Mouse (Mus musculus): ENCODE results near the gene Lrrc45. TPM values are rescaled to one million over a fixed set of nuclear protein-coding genes. Genes with fewer than 3 reads are reported as not detected.

The Lrrc45 gene
- total and polyA plus RNA-seq, 3 experiments: 31.0 to 45.1 TPM; not detected in 1

GRCm38 (mm10) chr11:120697741-120698140, 16.0 kb upstream of the Lrrc45 start:
- TF ChIP-seq POLR2A (IDR thresholded peaks at IDR 0.05; ENCODE audit: control insufficient read depth in 1 of 2, insufficient read depth in 1 of 2, low read depth in 1 of 2, low read length in 2 of 2, poor library complexity in 1 of 2) (no peak), ZMIZ1 (IDR thresholded peaks at IDR 0.05; ENCODE audit: low read depth, low read length) (no peak)
- Histone ChIP-seq H3K27me3 (ENCODE audit: control insufficient read depth in 1 of 2, insufficient read depth in 2 of 2, low read length in 2 of 2) (no peaks in the 10 kb centered on the region), H3K4me3 (ENCODE audit: control insufficient read depth in 1 of 2, insufficient read depth in 1 of 2, low read depth in 2 of 2, low read length in 2 of 2) (no peak overlapping the region), H3K4me1 (ENCODE audit: control insufficient read depth in 1 of 2, insufficient read depth in 2 of 2, low read length in 2 of 2) (no peaks in the 10 kb centered on the region), H3K27ac (ENCODE audit: control insufficient read depth, low read depth, low read length) (no peak overlapping the region), H3K36me3 (ENCODE audit: control insufficient read depth in 1 of 2, insufficient read depth in 2 of 2, low read length in 2 of 2) (no peaks in the 10 kb centered on the region; a peak in 1 of 4 replicates), H3K9me3 (replicated peaks; ENCODE audit: insufficient read depth, low read length) (no peaks in the 10 kb centered on the region), H3K79me2 (ENCODE audit: control insufficient read depth, insufficient read depth, low read length, poor library complexity) (no peaks in the 10 kb centered on the region), H3K9ac (ENCODE audit: control insufficient read depth, low read depth, low read length, poor library complexity, severe bottlenecking) (no peak overlapping the region)
- no peak for DNase-seq (ENCODE audit: low read depth, low spot score)

GRCm38 (mm10) chr11:120703696-120704454, 9.8 kb upstream of the Lrrc45 start:
- DNase-seq (ENCODE audit: low read depth, low spot score): no peak
- no peak overlapping the region for H3K27ac ChIP-seq (ENCODE audit: control insufficient read depth, low read depth, low read length)
- H3K9ac ChIP-seq (ENCODE audit: control insufficient read depth, low read depth, low read length, poor library complexity, severe bottlenecking): no peak overlapping the region
- no peak for TF ChIP-seq USF2 (IDR thresholded peaks at IDR 0.05; ENCODE audit: borderline replicate concordance in 1 of 2, insufficient read depth in 1 of 2, low read depth in 1 of 2, low read length in 2 of 2)
- no peak for TF ChIP-seq SMC3 (IDR thresholded peaks at IDR 0.05; ENCODE audit: low read depth, low read length)
- TF ChIP-seq NRF1 (IDR thresholded peaks at IDR 0.05; ENCODE audit: insufficient read depth, low read depth, low read length, poor library complexity, severe bottlenecking): no peak
- no peak for TF ChIP-seq CHD1 (IDR thresholded peaks at IDR 0.05; ENCODE audit: low read depth, low read length)
- TF ChIP-seq KAT2A (conservative IDR thresholded peaks at IDR 0.05; ENCODE audit: low read depth, low read length): no peak
- TF ChIP-seq GABPA (IDR thresholded peaks at IDR 0.05; ENCODE audit: low read depth, low read length): no peak
- TF ChIP-seq CHD2 (IDR thresholded peaks at IDR 0.05; ENCODE audit: low read length): no peak
- no peak for TF ChIP-seq NELFE (IDR thresholded peaks at IDR 0.05; ENCODE audit: low read depth, low read length)
- TF ChIP-seq SIN3A (IDR thresholded peaks at IDR 0.05; ENCODE audit: low read length): no peak
- no peak for TF ChIP-seq ELF1 (IDR thresholded peaks at IDR 0.05; ENCODE audit: low read depth, low read length)
- no peak for TF ChIP-seq HCFC1 (IDR thresholded peaks at IDR 0.05; ENCODE audit: low read depth, low read length)
- TF ChIP-seq MAZ (IDR thresholded peaks at IDR 0.05; ENCODE audit: low read depth, low read length): no peak
- TF ChIP-seq MAX (IDR thresholded peaks at IDR 0.05; ENCODE audit: low read length): no peak
- TF ChIP-seq RAD21 (IDR thresholded peaks at IDR 0.05; ENCODE audit: low read depth, low read length): no peak
- no peak for TF ChIP-seq POLR2A (IDR thresholded peaks at IDR 0.05; ENCODE audit: control insufficient read depth in 1 of 2, insufficient read depth in 1 of 2, low read depth in 1 of 2, low read length in 2 of 2, poor library complexity in 1 of 2)
- H3K4me3 ChIP-seq (ENCODE audit: control insufficient read depth in 1 of 2, insufficient read depth in 1 of 2, low read depth in 2 of 2, low read length in 2 of 2): no peak overlapping the region
- no peaks in the 10 kb centered on the region for H3K27me3 ChIP-seq (ENCODE audit: control insufficient read depth in 1 of 2, insufficient read depth in 2 of 2, low read length in 2 of 2)
- H3K4me1 ChIP-seq (ENCODE audit: control insufficient read depth in 1 of 2, insufficient read depth in 2 of 2, low read length in 2 of 2): no peaks in the 10 kb centered on the region
- no peaks in the 10 kb centered on the region for H3K9me3 ChIP-seq (replicated peaks; ENCODE audit: insufficient read depth, low read length)
- no peaks in the 10 kb centered on the region for H3K79me2 ChIP-seq (ENCODE audit: control insufficient read depth, insufficient read depth, low read length, poor library complexity)
- no peaks in the 10 kb centered on the region; a peak in 1 of 4 replicates for H3K36me3 ChIP-seq (ENCODE audit: control insufficient read depth in 1 of 2, insufficient read depth in 2 of 2, low read length in 2 of 2)

Measured in MEL (cell line).